In the genomic region with DNA sequence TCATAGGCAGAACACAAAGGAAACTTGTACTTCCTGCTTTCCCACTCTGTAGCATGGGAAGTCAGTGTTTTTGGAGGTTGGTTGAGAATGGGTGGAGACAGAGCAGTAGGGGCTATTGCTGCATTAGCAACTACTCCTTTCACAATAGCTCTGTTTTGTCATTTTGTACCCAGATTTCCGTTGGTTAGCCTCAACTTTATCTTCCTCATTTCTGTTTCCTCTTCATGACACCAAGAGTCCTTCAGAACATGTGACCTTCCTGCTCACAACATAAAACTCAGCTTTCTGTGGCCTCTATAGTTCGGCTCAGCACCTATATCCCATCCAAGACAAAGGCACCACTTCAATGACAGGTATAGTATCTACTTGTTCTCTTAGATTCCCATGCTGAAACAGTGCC, we compare ENCODE assay signal across 13 mouse cellular contexts. TPM values are rescaled to one million over a fixed set of nuclear protein-coding genes. Genes with fewer than 3 reads are reported as not detected.
DNase-seq lines count a peak whose midpoint lies in the region; ATAC-seq and TF ChIP-seq lines count a peak whose summit lies in the region.
"Had no signal": no experiment of that assay in that cellular context is flagged by ENCODE, and none has a peak within 500 bp of the region (broad histone marks: within the 10 kb centered on the region; RNA-seq: fewer than 3 reads in every experiment).

No protein-coding gene starts in this region.

- H3K9me3 ChIP-seq in heart, embryonic 12.5 days (replicated peaks): no peaks in the 10 kb centered on the region
- H3K9me3 ChIP-seq in midbrain, embryonic 16.5 days (replicated peaks; ENCODE audit: control insufficient read depth, low read length, poor library complexity, severe bottlenecking): no peaks in the 10 kb centered on the region
- H3K9me3 ChIP-seq: hindbrain, embryonic 15.5 days had no signal

- peak in 1 of 2 experiments; percentile 8 for DNase-seq in heart, adult 2 months
- DNase-seq in spleen, adult 2 months (ENCODE audit: low read depth in 1 of 2, low spot score in 2 of 2): peak; percentile 3 to 28
- DNase-seq in spleen, postnatal 10 days (ENCODE audit: low spot score in 2 of 2): no peak
- peak; percentile 38 for DNase-seq in lung, postnatal 36 days
- no peak for DNase-seq in thymus, postnatal 25 days
- no peak for DNase-seq in right cerebral cortex, postnatal 25 days
- DNase-seq: adrenal gland, postnatal 36 days; cerebellum, adult 9-11 months; thymus, postnatal 4 days had no signal

- H3K4me2 ChIP-seq in heart, embryonic 12.5 days: no peak overlapping the region
- no peak overlapping the region for H3K4me2 ChIP-seq in midbrain, embryonic 16.5 days (ENCODE audit: low read length)
- H3K4me2 ChIP-seq: hindbrain, embryonic 15.5 days had no signal

- intact Hi-C loops in heart, adult 2 months (cut with DNase I): no loop called here

- peak; percentile 33; the same call in 1 of the 2 replicates for TF ChIP-seq POLR2A in heart, adult 2 months (IDR thresholded peaks at IDR 0.05; ENCODE audit: insufficient read depth, low read depth, low read length)
- TF ChIP-seq POLR2A in spleen, adult 2 months (IDR thresholded peaks at IDR 0.05; ENCODE audit: low read depth, low read length): no peak

- no peaks in the 10 kb centered on the region for H3K27me3 ChIP-seq in heart, adult 2 months (ENCODE audit: control insufficient read depth, insufficient read depth, low read length)
- H3K27me3 ChIP-seq in heart, embryonic 12.5 days (replicated peaks): no peaks in the 10 kb centered on the region
- no peaks in the 10 kb centered on the region for H3K27me3 ChIP-seq in spleen, adult 2 months (ENCODE audit: control insufficient read depth, insufficient read depth, low read length)
- H3K27me3 ChIP-seq in midbrain, embryonic 16.5 days (ENCODE audit: control insufficient read depth, insufficient read depth, low read depth, low read length): no peaks in the 10 kb centered on the region
- H3K27me3 ChIP-seq: hindbrain, embryonic 15.5 days had no signal

- H3K4me3 ChIP-seq in heart, adult 2 months: no peak overlapping the region
- H3K4me3 ChIP-seq in heart, embryonic 12.5 days: no peak overlapping the region
- no peak overlapping the region for H3K4me3 ChIP-seq in spleen, adult 2 months (ENCODE audit: extremely low read depth, insufficient read depth, insufficient read length)
- H3K4me3 ChIP-seq in midbrain, embryonic 16.5 days (ENCODE audit: low read depth, low read length): no peak overlapping the region
- H3K4me3 ChIP-seq: hindbrain, embryonic 15.5 days had no signal

- no peaks in the 10 kb centered on the region for H3K4me1 ChIP-seq in heart, adult 2 months (ENCODE audit: control insufficient read depth, insufficient read depth, low read length)
- H3K4me1 ChIP-seq in heart, embryonic 12.5 days (replicated peaks): no peaks in the 10 kb centered on the region
- H3K4me1 ChIP-seq in spleen, adult 2 months (ENCODE audit: control insufficient read depth, insufficient read depth, insufficient read length): no peaks in the 10 kb centered on the region; the same call in 1 of the 2 replicates
- no peaks in the 10 kb centered on the region for H3K4me1 ChIP-seq in midbrain, embryonic 16.5 days (ENCODE audit: control insufficient read depth, insufficient read depth, low read length)
- H3K4me1 ChIP-seq: hindbrain, embryonic 15.5 days had no signal

- no peak for TF ChIP-seq EP300 in heart, adult 2 months (IDR thresholded peaks at IDR 0.05; ENCODE audit: insufficient read depth, low read depth, low read length)

- no peaks in the 10 kb centered on the region for H3K36me3 ChIP-seq in heart, adult 2 months (ENCODE audit: control insufficient read depth, insufficient read depth, low read length)
- no peaks in the 10 kb centered on the region for H3K36me3 ChIP-seq in heart, embryonic 12.5 days
- no peaks in the 10 kb centered on the region for H3K36me3 ChIP-seq in spleen, adult 2 months (ENCODE audit: control insufficient read depth, insufficient read depth, low read length)
- H3K36me3 ChIP-seq in midbrain, embryonic 16.5 days (ENCODE audit: control insufficient read depth, insufficient read depth, low read length): no peaks in the 10 kb centered on the region
- H3K36me3 ChIP-seq: hindbrain, embryonic 15.5 days had no signal

- TF ChIP-seq CTCF in heart, adult 2 months (IDR thresholded peaks at IDR 0.05): no peak
- no peak for TF ChIP-seq CTCF in spleen, adult 2 months (IDR thresholded peaks at IDR 0.05; ENCODE audit: extremely low read depth, insufficient read depth, insufficient read length, insufficient replicate concordance)

- no peak overlapping the region for H3K27ac ChIP-seq in heart, adult 2 months
- H3K27ac ChIP-seq in heart, embryonic 12.5 days (ENCODE audit: poor library complexity, severe bottlenecking): no peak overlapping the region
- H3K27ac ChIP-seq in spleen, adult 2 months (ENCODE audit: insufficient read depth, low read length): peak overlapping the region; percentile 18; the same call in 1 of the 2 replicates
- H3K27ac ChIP-seq in midbrain, embryonic 16.5 days (ENCODE audit: low read length): no peak overlapping the region
- H3K27ac ChIP-seq: hindbrain, embryonic 15.5 days had no signal

- H3K79me2 ChIP-seq in heart, adult 2 months (replicated peaks; ENCODE audit: control insufficient read depth, insufficient read depth, low read length): no peaks in the 10 kb centered on the region

- 48% methylated on average over 2 of the region's 2 CpGs for WGBS in heart, adult 2 months
- WGBS in heart, embryonic 12.5 days: 60% methylated on average over 2 of the region's 2 CpGs
- 27% methylated on average over 2 of the region's 2 CpGs for WGBS in spleen, adult 2 months
- WGBS in midbrain, embryonic 16.5 days: 60% methylated on average over 2 of the region's 2 CpGs

- ATAC-seq in heart, embryonic 12.5 days (ENCODE audit: insufficient number of reproducible peaks, low FRiP score): no peak
- ATAC-seq in midbrain, embryonic 16.5 days: no peak

- no peak overlapping the region for H3K9ac ChIP-seq in heart, adult 2 months (ENCODE audit: low read depth, low read length)
- no peak overlapping the region for H3K9ac ChIP-seq in heart, embryonic 12.5 days
- H3K9ac ChIP-seq in midbrain, embryonic 16.5 days (ENCODE audit: low read depth, low read length): no peak overlapping the region
- H3K9ac ChIP-seq: hindbrain, embryonic 15.5 days had no signal

RNA-seq across cellular contexts. Expression of a gene that starts 53.6 kb away (rescaled TPM):
- total RNA-seq in heart, adult 2 months (2021): under 1 TPM; 0.77 to 0.89 TPM
- 0.96 and 1.9 TPM in 2 replicates for polyA plus RNA-seq in heart, adult 2 months (2012; rRNA removed)
- not detected in 2 replicates for polyA plus RNA-seq in heart, embryonic 12.5 days (2016; fragmentation: Nextera tagmentation; extraction: Ambion mirVana)
- polyA plus RNA-seq in spleen, adult 2 months (2012; rRNA removed): 0.09 TPM in 1 of 2 replicates, not detected in the other
- not detected in 2 replicates for polyA plus RNA-seq in midbrain, embryonic 16.5 days (2015; fragmentation: Nextera tagmentation; extraction: Ambion mirVana)
- total RNA-seq: adrenal gland, postnatal 36 days; left cerebral cortex, postnatal 10 days had no signal
- polyA plus RNA-seq: hindbrain, embryonic 15.5 days had no signal

Comparison
In these comparisons a context has a peak if more than half of its experiments do, and no peak if none do; other contexts are left out.
1. DNase-seq: peak in spleen, adult 2 months (2 of 2) and lung, postnatal 36 days (single experiment); none in spleen, postnatal 10 days (0 of 2), thymus, postnatal 25 days (single experiment) and right cerebral cortex, postnatal 25 days (single experiment).